ENCODE assay signal across 11 mouse cellular contexts in the genomic region with DNA sequence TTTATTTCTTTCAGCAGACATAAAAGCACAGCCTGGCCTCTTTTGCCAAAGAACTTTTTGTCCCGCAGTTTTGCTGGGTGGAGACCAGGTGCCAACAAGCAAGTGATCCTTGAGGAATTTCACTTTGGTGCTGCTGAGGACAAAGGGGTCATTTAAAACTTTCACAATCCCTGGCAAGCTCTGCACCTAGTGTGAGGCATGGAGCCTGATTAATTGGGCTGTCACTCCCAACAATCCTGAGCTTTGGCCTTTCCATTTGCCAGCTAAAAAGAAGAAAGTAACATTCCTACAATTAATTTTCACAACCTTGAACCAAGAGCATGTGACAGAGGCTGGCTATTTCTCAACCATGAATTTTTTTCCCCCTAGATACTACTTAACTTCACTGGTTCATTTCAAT.
DNase-seq lines count a peak whose midpoint lies in the region; ATAC-seq lines count a peak whose summit lies in the region.
"Had no signal": no experiment of that assay in that cellular context is flagged by ENCODE, and none has a peak within 500 bp of the region (broad histone marks: within the 10 kb centered on the region; RNA-seq: fewer than 3 reads in every experiment).

No protein-coding gene starts in this region.

- no peaks in the 10 kb centered on the region for H3K9me3 ChIP-seq in forebrain, embryonic 14.5 days (replicated peaks; ENCODE audit: control insufficient read depth, low read length)
- H3K9me3 ChIP-seq in forebrain, embryonic 10.5 days, result no peaks in the 10 kb centered on the region
- no peaks in the 10 kb centered on the region for H3K9me3 ChIP-seq in neural tube, embryonic 15.5 days (replicated peaks)

- H3K4me2 ChIP-seq in forebrain, embryonic 14.5 days (ENCODE audit: low read length), result no peak overlapping the region
- no peak overlapping the region for H3K4me2 ChIP-seq in neural tube, embryonic 15.5 days
- H3K4me2 ChIP-seq: liver, embryonic 11.5 days had no signal

- no peak overlapping the region for H3K27ac ChIP-seq in forebrain, embryonic 14.5 days (ENCODE audit: low read depth, low read length)
- H3K27ac ChIP-seq in forebrain, embryonic 10.5 days, result no peak overlapping the region
- no peak overlapping the region for H3K27ac ChIP-seq in neural tube, embryonic 15.5 days (replicated peaks)

- WGBS in forebrain, embryonic 14.5 days, result 0% methylated on average over 1 of the region's 1 CpGs
- WGBS in forebrain, embryonic 10.5 days, result 5% methylated on average over 1 of the region's 1 CpGs
- 24% methylated on average over 1 of the region's 1 CpGs for WGBS in neural tube, embryonic 15.5 days

- no peak overlapping the region for H3K4me3 ChIP-seq in forebrain, embryonic 14.5 days (ENCODE audit: low read depth, low read length)
- H3K4me3 ChIP-seq in forebrain, embryonic 10.5 days, result no peak overlapping the region
- H3K4me3 ChIP-seq in neural tube, embryonic 15.5 days (replicated peaks), result no peak overlapping the region

- no peak overlapping the region for H3K9ac ChIP-seq in forebrain, embryonic 14.5 days (ENCODE audit: low read length)
- no peak overlapping the region for H3K9ac ChIP-seq in neural tube, embryonic 15.5 days (replicated peaks)

- H3K4me1 ChIP-seq in forebrain, embryonic 14.5 days (ENCODE audit: control insufficient read depth, insufficient read depth, low read length), result no peaks in the 10 kb centered on the region
- H3K4me1 ChIP-seq in forebrain, embryonic 10.5 days, result peaks cover 12% of the 10 kb centered on the region
- no peaks in the 10 kb centered on the region for H3K4me1 ChIP-seq in neural tube, embryonic 15.5 days

- H3K36me3 ChIP-seq in forebrain, embryonic 14.5 days (ENCODE audit: control insufficient read depth, insufficient read depth, low read length), result no peaks in the 10 kb centered on the region
- no peaks in the 10 kb centered on the region for H3K36me3 ChIP-seq in forebrain, embryonic 10.5 days (replicated peaks)
- H3K36me3 ChIP-seq in neural tube, embryonic 15.5 days, result no peaks in the 10 kb centered on the region

- DNase-seq in forebrain, embryonic 14.5 days (ENCODE audit: low spot score), result peak; percentile 73
- no peak for DNase-seq in forebrain, embryonic 10.5 days (ENCODE audit: extremely low spot score, low spot score)
- peak; percentile 15 for DNase-seq in neural tube, embryonic 10.5 days (ENCODE audit: extremely low spot score, low spot score)
- peak; percentile 68 for DNase-seq in hindlimb bud, embryonic 11.5 days (ENCODE audit: extremely low spot score, low read depth, low spot score)
- no peak for DNase-seq in retina, embryonic 14.5 days (ENCODE audit: low spot score)
- DNase-seq in right cerebral cortex, postnatal 10 days (ENCODE audit: low spot score in 2 of 2), result no peak
- DNase-seq: cerebellum, postnatal 36 days; gastrocnemius, postnatal 14 days had no signal

- no peaks in the 10 kb centered on the region for H3K27me3 ChIP-seq in forebrain, embryonic 14.5 days (replicated peaks; ENCODE audit: control insufficient read depth, insufficient read depth, low read length)
- H3K27me3 ChIP-seq in forebrain, embryonic 10.5 days (ENCODE audit: poor library complexity, severe bottlenecking), result peaks cover 20% of the 10 kb centered on the region
- no peaks in the 10 kb centered on the region for H3K27me3 ChIP-seq in neural tube, embryonic 15.5 days (replicated peaks)

- peak; percentile 42; the same call in 1 of the 2 replicates for ATAC-seq in forebrain, embryonic 14.5 days
- ATAC-seq in neural tube, embryonic 15.5 days (ENCODE audit: low FRiP score), result no peak
- ATAC-seq in megakaryocyte, adult 5-6 weeks (ENCODE audit: poor library complexity, severe bottlenecking), result no peak

Comparison
In these comparisons a context has a peak if more than half of its experiments do, and no peak if none do; other contexts are left out.
1. DNase-seq: peak in forebrain, embryonic 14.5 days (single experiment), neural tube, embryonic 10.5 days (single experiment) and hindlimb bud, embryonic 11.5 days (single experiment); none in forebrain, embryonic 10.5 days (single experiment), retina, embryonic 14.5 days (single experiment) and right cerebral cortex, postnatal 10 days (0 of 2).